Mouse (Mus musculus) c-Kit-positive CD71-negative TER-119-negative erythroid progenitor cells, embryonic 14.5 days (primary cell): ENCODE results near the gene Mylpf.
"Not testable (repeated sequence)": the region's sequence is repeated elsewhere in the genome, so short reads cannot be mapped to it uniquely, and the experiment has no call there.

ENCODE experiments used
- DNase-seq: peaks from one replicate; pipeline ENCODE4 v3.0.0-alpha.2; 2013; ENCODE audit warnings: low read depth

Mylpf gene

DNA sequence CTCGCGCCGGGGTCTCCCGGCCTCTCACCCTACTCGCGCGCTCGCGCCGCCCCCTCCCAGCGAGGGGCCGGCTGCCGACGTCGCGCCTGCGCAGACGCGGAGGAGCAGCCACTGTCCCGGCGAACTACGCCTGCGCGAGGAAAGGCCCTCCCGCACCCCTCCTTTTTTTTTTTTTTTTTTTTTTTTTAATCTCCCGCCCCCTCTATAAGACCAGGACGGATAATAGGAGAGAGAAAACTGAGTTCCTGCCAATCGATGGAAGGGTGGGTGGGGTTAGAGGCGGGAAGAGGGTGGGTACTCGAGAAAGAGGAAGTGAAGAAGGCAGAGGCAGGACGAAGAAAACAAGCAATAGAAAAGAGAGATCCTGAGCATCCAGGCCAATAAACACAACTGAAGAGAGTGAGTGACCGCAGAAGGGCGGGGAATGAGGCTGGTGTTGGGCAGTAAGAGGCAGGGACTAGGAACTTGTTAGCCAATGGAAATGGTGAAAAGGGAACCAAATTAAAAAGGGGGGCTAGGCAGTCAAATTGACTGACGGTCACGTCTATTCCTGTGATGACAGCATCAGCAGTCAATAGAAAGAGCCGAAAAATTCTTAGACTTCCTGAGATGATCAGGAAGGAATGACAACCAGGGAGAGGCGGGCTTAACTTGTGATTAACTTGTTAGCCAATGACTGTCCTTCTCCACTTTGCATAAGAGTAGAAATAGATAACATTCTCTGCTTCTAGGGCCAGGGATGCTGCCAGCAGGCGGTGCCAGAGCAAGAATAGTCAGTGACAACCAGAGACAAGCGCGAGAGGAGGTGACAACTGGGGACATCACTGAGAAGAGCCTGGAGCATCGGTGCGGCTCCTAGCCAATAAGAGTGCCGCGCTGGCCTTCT, at the start of gene Mylpf:
TSS of gene Mylpf (plus strand) at position 338 of the 886 bp plus-strand sequence.
- peak; percentile 96 for DNase-seq

- no peak for DNase-seq
Observed at GRCm38 (mm10) chr7:127162546-127162945, 46.1 kb upstream of the Mylpf start.

DNA sequence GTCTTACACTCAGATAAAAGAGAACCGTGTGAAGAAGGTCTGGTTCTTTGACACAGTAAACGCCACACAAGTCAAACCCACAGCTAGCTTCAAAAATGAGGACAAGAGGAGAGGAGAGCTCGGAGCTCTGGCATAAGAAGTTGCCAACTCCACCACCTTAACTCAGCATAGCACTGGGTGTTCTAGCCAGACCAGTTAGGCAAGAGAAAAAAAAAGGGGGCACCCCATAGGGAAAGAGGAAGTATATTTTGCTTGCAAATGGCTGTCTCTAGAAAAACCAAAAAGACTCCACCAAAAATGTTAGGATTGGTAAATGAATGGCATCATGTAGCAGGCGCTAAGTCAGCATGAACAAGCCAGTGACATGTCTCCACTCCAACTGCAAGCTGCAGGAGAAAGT, 44.7 kb upstream of the Mylpf start:
- DNase-seq, result no peak

GRCm38 (mm10) chr7:127165607-127166493, 42.8 kb upstream of the Mylpf start:
- no peak for DNase-seq

DNA sequence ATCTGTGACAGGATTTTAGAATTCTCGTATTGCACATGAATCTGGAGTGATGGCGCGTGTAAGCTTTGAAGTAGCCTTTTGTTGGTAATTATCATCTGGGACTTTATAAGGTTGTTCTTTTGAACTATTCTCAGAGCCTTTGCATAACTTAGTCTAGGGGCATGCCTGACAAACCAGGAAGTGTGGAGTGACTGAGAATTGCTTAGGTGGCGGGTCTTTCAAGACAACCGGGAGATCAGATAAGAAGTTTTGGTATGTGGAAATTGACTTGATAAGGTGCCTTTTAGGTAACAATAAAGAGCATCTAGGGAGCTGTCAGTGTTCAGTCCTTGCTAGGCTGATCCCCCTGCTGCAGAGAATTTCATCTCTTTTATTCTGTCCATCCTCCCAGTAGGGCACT, 42.2 kb upstream of the Mylpf start:
- DNase-seq, result no peak

GRCm38 (mm10) chr7:127176937-127177336, 31.8 kb upstream of the Mylpf start:
- no peak for DNase-seq

DNA sequence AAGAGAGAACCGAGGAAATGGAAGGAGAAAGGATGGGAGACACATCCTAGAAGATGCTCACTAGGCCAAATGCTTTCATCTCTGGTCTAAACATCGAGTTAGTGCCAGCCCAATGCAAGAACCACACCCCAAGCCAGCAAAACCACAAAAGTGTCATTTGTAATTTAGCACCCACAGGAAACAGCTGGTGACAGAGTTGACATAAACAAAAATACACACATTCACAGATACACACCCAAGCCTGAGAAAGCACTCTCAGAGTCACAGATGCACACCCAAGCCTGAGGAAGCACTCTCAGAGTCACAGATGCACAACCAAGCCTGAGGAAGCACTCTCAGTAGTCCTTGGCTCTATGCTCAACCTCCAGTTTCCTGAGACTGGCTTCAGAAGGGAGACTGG, 27.9 kb upstream of the Mylpf start:
- DNase-seq, result no peak

DNA sequence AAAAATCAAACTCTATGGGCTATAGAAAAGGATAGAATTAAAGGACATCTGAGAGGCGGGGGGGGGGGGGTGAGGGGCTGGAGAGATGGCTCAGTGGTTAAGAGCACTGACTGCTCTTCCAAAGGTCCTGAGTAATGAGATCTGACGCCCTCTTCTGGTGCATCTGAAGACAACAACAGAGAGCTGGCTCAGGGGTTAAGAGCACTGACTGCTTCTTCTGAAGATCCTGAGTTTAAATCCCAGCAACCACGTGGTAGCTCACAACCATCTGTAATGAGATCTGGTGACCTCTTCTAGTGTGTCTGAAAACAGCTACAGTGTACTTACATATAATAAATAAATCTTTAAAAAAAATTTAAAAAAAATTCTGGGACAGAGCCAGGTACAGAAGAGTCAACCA, 27.0 kb upstream of the Mylpf start:
- not testable (repeated sequence) for DNase-seq

GRCm38 (mm10) chr7:127183345-127183744, 25.3 kb upstream of the Mylpf start:
- DNase-seq, result no peak

- DNase-seq, result no peak
Observed at GRCm38 (mm10) chr7:127183828-127184227, 24.9 kb upstream of the Mylpf start.

GRCm38 (mm10) chr7:127184720-127185119, 24.0 kb upstream of the Mylpf start:
- DNase-seq, result no peak

DNA sequence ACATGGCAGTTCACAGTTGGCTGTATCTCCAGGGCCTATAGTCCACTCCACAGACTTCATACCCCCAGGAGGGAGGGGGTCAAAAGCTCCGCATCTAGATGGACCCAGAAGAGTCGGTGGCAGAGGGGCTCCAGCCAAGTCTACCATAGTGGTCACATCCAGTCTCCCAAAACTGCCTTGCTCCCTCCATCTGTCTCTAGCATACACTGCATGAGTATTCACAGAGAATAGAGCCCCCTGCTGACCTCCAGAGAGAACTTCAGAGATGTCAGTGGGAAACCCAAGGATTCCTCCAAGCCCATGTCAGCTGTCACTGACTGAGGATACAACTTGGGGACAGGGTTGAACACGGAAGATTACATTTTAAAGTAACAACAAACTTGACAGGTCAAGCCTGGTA, 23.1 kb upstream of the Mylpf start:
- DNase-seq, result no peak

- no peak for DNase-seq
Observed at GRCm38 (mm10) chr7:127187351-127187750, 21.3 kb upstream of the Mylpf start.

- DNase-seq, result no peak
Observed at GRCm38 (mm10) chr7:127188305-127189276, 20.1 kb upstream of the Mylpf start.

GRCm38 (mm10) chr7:127190672-127191071, 18.0 kb upstream of the Mylpf start:
- DNase-seq, result no peak

- no peak for DNase-seq
Observed at GRCm38 (mm10) chr7:127192989-127193388, 15.7 kb upstream of the Mylpf start.

DNA sequence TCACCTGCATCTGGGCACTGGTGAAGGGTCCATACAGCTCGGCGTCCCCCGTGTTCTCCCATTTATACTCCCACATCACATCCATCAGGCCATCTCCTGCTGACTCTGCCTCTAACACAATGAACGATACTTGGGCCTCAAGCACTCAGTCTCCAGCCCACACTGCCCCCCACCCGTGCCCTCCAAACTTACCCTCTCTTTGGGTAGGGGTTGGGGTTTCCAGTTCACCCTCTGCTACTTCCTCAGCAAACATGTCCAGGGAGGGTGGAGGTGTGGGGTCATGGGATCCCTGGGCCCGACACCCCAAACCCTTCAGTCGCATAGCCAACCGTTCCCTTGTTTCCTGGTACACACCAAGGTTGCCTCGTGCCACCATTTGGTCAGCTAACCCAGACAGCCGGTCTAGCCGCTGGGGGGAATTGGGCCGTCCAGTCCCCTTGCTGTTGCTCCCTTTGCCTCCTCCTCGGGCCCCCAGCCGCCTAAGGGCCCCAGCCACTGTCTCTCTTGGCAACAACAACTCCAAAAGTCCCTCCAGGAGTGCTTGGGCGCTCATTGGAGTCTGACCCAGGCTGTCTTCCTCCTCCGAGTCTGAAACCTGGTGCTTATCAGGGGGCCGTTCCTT, 14.6 kb upstream of the Mylpf start:
- no peak for DNase-seq

GRCm38 (mm10) chr7:127194633-127195029, 14.1 kb upstream of the Mylpf start:
- no peak for DNase-seq

DNA sequence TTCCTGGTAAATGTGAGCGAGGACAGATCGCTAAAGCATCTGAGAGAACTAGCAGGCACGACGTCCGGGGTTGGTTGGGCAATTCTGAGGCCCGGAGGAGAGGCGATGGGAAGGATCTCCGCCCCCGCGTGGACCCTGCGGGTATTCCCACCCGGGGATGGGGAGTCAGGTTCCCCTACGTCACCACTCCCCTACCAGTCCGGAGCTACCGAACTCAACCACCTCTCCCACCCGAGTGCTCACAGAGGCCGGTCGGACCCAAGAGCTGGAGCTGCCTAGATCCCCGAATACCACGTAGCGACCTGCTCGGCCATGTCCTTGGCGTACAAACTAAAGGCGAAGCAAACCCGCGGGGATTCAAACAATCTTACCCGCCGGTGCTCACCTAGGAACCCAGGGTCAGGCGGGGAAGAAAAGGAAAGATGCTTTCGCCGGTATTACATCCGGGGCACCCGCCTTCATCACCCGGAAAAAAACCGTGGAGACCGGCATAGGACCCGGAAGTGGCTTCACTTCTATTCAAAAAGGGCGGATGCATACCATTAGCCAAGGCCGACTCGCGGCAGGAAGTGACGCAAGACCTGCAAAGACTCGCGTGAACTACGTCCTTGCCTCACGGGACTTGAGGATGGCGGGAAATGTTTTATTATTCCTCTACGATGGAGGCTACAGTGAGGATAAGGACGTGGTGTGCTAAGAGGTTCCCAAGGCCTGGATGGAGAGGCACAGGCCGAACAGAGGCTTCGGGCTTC, 13.0 kb upstream of the Mylpf start, which contains the start of gene Cd2bp2:
TSS of gene Cd2bp2 (minus strand) at position 507 of the 752 bp plus-strand sequence.
- peak; percentile 94 for DNase-seq

- DNase-seq, result no peak
Observed at GRCm38 (mm10) chr7:127196484-127196883, 12.2 kb upstream of the Mylpf start.
